Mouse (Mus musculus): ENCODE measurements at regions not wholly inside any gene's neighbourhood (a gene's known extent, or its start where the extent isn't known, plus 50 kb on each side); places are given as distances from the start of the nearest gene placed in this dataset.

DNA sequence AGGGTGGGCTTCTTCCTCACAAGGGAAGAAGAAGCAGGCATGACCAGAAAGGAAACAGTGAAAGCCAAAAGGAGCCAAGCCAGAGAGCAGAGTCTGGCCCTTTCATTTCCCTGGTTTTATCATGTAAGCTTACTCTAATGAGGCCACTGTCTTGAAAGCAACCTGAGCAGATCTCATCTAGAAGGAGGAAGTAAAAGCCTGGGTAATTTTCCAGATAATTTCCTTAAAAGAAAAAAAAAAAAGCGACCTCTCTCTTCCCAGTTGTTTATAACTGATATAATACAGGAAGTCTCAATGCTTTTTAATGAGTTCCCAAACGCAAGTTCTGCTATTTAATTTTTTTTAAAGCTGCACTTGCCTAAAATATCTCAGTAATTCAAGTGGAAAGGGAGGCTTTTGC is 100.4 kb upstream of the Klf7 start:
- intact Hi-C loops (cut with DNase I), result no loop called here

DNA sequence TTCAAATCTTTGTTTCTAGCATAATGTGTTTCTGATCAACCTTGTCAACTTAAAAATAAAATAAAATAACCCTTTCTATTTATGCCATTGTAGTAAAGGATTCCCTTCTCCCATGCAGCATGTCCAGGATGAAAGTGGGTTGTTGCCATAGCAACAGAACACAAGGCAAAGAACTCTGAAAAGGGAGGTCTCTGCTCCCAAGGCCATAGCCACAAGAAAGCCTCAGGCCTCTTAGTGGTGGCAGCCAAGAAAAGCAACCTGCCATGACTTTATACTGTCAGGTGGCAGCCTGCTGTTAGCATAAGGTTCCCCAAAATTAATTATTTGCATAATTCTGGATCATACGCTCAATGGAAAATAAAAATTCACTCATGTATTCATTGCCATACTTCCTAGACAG is 98.4 kb upstream of the Klf7 start:
- intact Hi-C loops (cut with DNase I), result no loop called here

DNA sequence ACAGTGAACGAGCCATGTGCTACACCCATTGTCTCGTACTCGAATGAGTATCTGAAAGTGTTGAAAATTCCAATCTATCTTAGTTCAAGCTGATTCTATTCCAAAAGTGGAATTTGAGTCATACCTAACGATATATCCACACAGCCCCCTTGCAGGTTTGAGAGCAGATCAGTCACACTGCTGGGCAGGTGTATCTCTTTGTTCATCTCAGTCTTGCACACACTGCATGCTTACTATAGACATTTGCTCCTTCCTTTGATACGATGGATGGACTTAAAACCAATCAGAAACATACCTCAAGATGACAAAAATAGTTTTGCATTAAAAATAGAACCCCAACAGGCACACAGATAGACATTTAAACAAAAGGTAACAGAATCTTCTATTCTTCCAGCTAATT is 98.0 kb upstream of the Klf7 start:
- intact Hi-C loops (cut with DNase I), result no loop called here

DNA sequence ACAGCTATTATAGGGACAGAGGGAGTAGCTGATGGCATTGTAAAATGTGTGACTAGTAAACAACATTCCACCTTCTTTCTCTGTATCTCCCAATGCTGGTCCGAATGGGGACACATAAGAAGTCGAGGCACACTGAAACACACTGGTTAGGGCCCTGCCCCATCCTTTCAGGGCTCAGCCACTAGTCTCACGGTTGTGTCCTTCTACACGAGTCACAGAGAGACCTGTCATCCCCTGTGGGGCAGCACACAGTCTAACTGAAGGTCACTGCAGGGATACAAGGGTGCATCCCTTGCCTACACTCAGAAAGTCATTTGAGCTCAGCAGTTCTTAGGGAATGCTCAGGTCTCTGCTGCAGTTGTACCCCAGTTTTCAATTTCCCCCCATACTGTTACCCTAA is 93.6 kb upstream of the Klf7 start:
- intact Hi-C loops (cut with DNase I), result no loop called here

DNA sequence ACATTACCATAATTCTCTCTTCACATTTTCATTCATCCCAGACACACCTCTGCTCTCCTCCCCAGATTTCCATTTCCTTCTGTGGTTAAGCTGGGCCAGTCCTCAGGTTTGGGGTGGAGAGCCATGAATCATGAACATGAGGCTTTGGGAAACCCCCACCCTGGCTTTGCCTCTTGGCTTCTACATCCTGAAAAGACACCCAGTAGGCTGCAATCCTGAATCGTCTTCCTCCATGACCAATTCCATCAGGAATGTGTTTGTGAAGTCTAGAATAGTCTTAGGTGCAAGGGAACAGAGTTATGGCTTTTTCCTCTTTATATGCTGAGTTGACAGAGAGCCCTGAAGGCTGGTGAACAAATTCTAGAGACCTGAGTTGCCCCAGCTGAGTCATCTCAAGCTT is 87.0 kb upstream of the Klf7 start:
- intact Hi-C loops (cut with DNase I), result no loop called here

DNA sequence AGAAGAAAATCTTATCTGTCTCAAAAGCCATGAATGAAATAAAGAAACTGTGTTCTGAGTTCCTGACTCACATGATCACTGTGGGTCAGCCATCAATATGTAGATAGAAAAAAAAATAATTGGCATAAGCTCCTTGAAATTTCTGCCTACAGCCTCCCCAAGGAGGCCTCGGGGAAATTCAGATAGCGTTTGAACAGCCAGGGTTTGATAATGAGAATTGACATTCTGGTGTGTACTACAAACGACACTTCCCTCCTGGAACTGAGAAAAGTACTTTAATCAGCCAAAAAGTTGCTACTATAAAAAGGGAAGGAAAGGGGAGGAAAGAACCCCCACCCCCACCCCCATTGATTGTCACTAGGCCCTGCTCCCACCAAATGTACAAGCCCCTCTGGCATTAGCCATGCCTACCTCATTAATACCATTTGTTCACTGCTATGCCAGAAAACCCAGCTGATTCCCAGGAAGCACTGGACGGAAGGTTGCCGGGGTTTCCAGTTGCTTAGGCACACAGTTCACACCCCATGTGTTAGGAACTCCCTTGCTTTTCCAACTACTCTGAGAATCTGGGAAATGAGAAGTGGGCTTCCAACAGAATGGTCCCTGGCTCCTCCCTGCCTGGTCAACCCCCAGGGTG is 78.4 kb upstream of the Klf7 start:
- intact Hi-C loops (cut with DNase I), result no loop called here

DNA sequence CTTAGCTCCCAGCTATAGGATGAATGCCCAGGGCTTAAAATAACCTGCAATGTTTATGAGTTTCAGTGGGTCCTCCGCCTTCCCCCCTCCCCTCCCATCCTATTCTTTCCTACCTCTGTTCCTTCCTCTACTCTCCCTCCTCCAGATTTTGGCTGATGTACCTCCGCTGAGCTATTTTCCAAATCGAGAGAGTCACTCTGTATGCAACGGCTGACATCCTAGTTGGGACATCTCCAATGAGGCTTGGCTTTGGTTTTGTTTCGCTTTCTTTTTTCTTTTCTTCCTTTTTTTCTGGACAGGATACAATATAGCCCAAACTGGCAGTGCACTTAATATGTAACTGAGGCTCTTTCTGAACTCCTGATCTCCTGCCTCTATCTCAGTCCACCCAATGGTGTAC is 76.7 kb upstream of the Klf7 start:
- intact Hi-C loops (cut with DNase I), result no loop called here

DNA sequence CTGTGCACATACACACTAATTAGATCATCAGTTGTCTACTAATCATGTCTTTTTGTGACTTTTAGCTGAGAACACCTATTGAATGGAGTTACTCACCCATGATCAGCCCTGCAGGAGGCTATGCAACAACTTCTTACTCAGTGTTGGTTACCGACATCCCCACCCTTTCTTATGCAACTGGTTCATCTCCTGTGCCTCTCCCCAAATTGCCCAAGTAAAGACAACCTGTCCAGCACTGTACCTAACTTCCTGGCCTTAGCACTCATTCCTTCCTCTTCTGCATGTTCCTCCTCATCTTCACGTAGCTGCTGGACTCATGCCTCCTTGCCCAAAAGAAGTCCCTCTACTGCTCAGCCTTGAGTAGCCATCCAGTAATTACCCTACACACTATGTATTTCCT is 76.2 kb upstream of the Klf7 start:
- intact Hi-C loops (cut with DNase I), result no loop called here

DNA sequence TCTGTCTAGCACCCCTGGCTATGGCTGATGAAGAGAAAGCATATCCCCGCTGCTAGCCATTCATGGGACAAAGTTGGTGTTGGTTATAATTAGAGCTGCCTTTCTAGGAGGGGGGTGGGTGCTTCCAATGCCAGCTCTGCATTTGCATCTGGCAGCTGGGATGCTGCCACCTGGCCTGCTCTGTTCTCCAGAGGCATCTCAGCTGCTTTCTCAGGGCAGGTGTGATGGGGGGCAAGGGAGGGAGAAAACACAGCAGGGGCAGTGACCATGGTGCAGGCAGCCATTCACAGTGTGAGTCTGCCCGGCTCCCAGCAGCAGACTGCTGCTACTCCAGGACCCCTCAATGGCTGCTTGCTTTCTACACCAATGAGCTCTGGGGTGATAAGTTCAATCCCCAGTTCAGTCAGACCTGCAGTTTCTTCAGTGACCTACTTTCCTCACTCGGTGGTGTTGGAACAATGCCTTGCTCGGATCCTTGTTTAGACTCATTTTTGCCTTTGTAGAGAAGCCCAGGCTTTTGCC is 73.9 kb upstream of the Klf7 start:
- intact Hi-C loops (cut with DNase I), result no loop called here

DNA sequence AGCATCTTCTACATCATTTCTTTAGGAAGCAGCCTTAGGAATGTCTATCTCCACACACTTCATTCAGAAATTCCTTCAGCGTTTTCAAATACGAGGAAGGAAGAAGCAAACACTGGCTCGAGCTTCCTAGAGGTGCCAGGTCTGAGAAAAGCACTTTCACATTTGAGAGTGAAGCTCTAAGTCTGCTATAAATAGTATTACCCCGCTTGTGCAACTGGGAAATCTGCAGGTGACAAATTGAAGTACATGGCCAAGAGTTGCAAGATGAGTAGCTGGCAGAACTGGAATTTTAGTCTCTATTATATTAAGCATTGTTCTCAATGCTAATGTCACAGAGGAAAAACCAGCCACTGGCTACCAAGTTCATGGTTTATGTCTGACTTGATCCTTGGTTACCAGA is 73.2 kb upstream of the Klf7 start:
- intact Hi-C loops (cut with DNase I), result no loop called here

DNA sequence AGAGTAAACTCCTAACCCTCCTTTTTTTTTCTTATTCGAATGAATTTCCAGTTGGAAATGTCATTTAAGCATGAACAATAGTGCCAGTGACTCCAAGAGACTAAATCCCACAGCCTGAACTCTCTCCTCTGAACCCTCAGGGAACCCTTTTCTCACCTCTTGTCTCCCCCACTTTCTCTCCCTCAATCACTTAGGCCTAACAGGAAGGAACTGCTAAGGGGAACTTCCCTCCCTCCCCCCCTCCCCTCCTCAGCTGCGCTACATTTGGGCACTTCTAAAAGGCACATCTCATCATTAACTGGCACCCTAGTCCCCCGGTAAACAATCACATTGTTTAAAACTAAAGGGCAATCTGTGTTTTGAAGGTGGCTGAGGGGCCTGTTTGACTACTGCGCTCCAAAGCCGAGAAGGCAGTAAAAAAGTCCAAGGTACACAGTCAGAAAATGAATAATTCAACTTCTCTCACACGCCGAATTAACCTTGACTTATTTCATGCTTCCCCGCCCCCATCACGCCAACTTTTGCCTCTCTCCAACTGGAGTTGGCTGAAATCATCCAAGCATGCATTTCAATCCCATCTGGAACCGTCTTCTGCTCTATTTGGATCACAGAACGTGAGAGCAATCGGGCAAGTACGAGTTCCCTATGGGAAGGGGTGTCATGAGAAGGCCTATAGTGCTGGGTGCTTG is 71.2 kb upstream of the Klf7 start:
- intact Hi-C loops (cut with DNase I), result no loop called here

DNA sequence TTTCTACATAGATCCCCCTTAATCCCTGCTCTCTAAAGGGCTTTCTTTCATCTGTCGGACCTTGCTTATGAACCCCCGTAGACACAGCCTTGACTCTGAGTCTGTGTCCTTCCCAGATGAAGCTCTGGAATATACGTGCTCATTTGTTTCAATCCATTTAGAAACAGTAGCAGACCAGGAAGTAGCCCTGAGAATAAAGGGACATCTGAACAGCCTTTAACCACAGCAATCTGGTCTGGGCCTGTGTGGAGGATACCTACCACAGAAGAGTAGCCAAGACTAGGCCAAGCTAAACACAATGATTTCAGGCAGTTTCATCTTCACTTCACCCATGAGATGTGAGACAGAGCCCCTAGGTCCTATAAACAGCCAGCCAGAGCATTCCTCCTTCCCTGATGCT is 70.7 kb upstream of the Klf7 start:
- intact Hi-C loops (cut with DNase I), result no loop called here

DNA sequence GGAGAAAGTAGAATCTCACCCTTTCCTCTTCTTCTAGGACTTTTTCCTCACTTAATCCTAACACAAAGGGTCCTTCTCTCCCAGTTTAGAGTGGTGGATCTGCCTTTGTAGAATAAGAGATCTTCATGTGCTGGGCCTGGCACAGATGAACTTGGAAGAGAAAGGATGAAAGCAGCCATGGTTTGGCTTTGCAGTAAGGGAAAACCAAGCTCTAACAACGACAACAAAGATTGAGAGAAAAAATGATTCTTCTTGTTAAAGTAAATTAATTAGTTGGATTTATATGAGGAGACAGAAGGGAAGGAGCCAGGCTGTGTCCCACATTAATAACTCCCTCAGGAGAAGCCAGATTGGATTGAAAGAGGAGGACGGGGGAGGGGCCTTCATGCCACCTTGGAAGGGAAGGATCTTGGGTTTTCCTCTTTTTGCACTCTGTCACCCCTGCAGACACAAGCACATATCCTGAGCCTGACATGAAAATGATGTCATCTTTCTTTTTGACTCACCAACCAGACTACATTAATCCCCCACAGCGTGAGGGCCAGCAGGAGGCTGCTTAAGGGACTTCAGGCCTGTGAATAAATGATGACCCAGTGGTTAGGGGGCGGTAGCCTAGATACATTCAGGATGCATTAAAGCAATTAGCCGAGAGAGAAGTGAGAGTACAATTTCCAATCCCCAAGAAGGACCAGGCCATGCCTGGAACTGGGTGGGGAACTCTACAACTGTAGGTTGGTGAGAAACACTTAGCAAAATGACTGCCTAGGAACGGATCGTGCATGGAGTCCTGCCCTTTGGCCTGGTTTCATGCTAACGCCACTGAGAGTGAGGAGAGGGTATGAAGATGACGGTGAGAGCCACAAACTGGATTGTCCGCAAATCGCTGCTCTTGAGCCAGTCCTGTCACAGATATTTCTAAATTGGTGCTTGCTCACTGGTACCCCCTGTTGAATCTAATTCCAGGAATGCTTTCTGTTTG is 69.4 kb upstream of the Klf7 start:
- intact Hi-C loops (cut with DNase I), result no loop called here

DNA sequence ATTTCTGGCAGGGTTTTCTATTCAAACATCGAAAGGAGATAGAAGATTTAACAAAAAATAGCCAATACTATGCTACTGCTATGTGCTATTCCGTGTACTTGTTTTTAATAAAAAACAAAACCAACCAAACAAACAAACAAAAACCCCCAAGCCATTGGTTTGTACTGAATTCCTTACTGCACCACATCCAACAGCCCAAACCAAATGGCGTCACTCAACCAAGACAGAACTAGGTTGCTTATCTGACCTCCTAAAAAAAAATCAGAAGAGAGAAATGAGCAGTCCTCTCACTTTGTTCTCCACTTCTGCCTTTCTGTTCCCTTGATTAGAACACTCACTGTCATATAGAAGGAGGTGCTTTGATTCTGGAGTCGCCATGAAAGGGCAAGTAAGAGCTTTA is 68.6 kb upstream of the Klf7 start:
- intact Hi-C loops (cut with DNase I), result no loop called here

DNA sequence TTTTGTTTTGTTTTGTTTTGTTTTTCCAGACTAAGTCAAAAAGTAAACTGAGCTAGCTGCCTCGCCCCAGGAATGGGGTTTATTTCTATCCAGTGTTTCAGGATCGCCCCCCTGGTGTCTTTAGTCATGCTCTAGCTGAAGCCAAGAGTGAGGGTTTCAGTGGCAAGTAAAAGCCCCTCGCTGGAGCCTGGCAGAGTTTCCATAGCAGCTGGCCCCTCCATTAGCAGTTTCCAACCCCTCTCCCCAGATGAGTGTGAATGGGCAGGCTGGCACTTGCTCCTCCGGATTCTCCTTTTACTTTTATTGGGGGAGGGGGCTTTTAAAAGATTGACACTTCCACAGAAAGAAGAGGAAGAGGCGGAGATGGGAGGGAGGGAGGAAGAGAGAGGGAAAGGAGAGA is 68.0 kb upstream of the Klf7 start:
- intact Hi-C loops (cut with DNase I), result no loop called here

DNA sequence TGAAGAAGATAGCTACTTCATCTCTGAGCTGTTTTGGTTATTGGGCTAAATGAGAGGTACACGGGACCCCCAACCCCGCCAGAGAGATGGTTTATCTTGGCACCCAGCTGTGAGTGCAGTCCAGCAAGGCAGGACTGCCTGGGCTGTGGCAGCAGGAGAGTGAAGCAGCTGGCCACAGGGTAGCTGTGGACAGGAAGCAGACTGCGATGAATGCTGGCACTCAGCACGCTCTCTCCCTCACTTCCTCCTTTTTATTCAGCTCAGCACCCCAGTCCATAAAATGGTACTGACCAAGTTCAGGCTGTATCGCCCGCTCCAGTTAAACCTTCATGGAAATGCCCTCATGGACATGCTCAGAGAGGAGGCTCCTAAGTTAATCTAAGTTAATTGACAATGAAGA is 67.4 kb upstream of the Klf7 start:
- intact Hi-C loops (cut with DNase I), result no loop called here

DNA sequence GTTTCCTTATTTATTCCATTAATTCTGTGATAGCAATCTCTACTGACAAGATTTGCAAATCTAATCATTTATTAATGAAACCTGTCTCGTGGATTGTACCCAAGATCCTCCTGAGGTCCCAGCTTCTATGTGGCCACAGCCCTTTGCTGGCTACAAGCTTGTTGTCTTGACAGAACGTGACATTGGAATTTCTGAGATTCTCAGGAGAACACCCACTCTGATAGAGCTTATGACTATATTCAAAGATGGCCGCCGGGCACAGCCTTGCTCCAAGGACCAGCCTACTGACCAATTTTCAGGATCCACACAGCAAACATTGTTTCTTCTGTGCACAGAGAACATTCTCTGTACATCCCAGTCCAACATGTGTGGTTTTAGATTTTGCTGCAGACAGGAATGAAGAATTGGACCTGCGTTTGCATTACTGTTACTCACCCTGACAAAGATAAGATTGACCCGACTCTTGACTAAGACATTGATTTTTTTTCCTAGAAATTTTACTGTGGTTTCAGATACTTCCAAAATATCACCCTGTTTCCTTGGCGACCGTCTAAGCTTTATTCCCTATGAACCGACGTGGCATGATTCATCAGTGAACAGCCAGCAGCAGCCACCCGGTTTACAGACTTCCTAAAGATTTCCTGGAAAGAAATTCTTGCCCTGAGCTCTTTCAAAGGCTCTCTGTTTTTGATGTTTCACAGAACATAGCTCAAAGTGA is 65.9 kb upstream of the Klf7 start:
- intact Hi-C loops (cut with DNase I), result no loop called here

DNA sequence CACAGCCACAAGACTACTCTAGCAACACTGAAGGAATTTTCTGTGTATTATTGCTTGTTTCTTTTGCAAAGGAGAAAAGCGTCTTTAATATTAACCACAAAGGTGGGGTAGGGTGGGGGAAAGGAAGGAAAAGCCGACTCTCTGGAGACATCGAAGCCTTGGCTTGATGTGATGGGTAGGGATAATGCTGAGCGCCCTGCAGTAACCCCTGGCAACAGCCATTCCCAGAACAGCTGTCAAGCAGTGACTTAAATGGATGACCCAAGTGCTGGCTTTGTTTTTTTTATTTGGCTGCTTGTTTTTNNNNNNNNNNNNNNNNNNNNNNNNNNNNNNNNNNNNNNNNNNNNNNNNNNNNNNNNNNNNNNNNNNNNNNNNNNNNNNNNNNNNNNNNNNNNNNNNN is 51.6 kb upstream of the Klf7 start:
- intact Hi-C loops (cut with DNase I), result no loop called here

DNA sequence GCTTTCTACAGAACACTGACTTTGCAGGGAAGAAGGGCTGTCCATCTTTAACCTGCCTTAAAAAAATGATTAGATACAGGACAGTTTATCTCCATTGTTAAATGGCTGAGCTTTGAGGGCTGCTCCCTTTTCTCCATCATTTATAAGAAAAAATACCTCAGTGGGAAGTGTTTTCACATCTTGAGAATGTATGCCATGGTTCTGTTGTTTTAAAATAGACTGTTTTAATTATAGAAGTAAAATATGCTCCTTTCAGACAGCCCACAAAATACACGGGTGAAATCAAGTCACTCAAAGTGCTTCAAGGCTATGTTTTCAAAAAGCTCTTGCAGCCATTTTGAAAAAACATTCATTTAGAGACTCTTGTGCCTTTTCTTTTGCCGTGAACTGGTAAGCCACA is 50.0 kb upstream of the Klf7 start:
- intact Hi-C loops (cut with DNase I), result no loop called here

All from adrenal gland (tissue).